Mouse (Mus musculus) G1E (cell line): ENCODE measurements around the gene Serpine2. TPM values are rescaled to one million over a fixed set of nuclear protein-coding genes. Genes with fewer than 3 reads are reported as not detected.

Experiments
- ATAC-seq: 2 replicates; pipeline ENCODE4 v1.8.0; 2016; ENCODE audit warnings: mild to moderate bottlenecking; ENCODE audit not compliant: insufficient number of reproducible peaks, poor library complexity, low FRiP score, severe bottlenecking; ENCODE audit errors: extremely low read depth
- DNase-seq: peaks from one replicate; pipeline ENCODE4 v3.0.0; 2012; ENCODE audit warnings: low spot score
- H3K27me3 ChIP-seq: 2 replicates; pipeline ENCODE4 v1.6.1; 2012; ENCODE audit warnings: mild to moderate bottlenecking, low read length, inconsistent platforms; ENCODE audit not compliant: insufficient read depth
- H3K36me3 ChIP-seq: replicated peaks from 2 replicates; pipeline ENCODE3; 2012; ENCODE audit warnings: mild to moderate bottlenecking, inconsistent platforms
- H3K4me1 ChIP-seq: 2 replicates; pipeline ENCODE4 v1.6.1; 2012; ENCODE audit warnings: low read depth, low read length, inconsistent platforms, mixed read lengths; ENCODE audit not compliant: insufficient read depth
- H3K4me3 ChIP-seq: 2 replicates; pipeline ENCODE4 v1.5.1; 2012; ENCODE audit warnings: low read depth, mild to moderate bottlenecking, inconsistent platforms, low read length, moderate library complexity, mixed read lengths
- H3K9me3 ChIP-seq: replicated peaks from 2 replicates; pipeline ENCODE4 v1.6.1; 2012; ENCODE audit warnings: inconsistent platforms
- CTCF ChIP-seq: IDR thresholded peaks from 2 replicates; pipeline ENCODE4 v1.5.1; 2012; ENCODE audit warnings: low read depth, low read length, inconsistent platforms, mixed read lengths
- GATA1 ChIP-seq: IDR thresholded peaks from 2 replicates; pipeline ENCODE4 v1.6.1; 2012; ENCODE audit warnings: borderline replicate concordance, low read length, inconsistent platforms, mixed read lengths
- GATA2 ChIP-seq: IDR thresholded peaks from 2 replicates; pipeline ENCODE4 v1.6.1; 2012; ENCODE audit warnings: low read depth, low read length, inconsistent platforms, borderline replicate concordance
- POLR2AphosphoS5 ChIP-seq: IDR thresholded peaks from 2 replicates; pipeline ENCODE4 v1.6.1; 2012; ENCODE audit warnings: low read depth, low read length, inconsistent platforms; ENCODE audit not compliant: insufficient replicate concordance
- TAL1 ChIP-seq: conservative IDR thresholded peaks from 2 replicates; pipeline ENCODE4 v1.6.1; 2012; ENCODE audit warnings: low read depth, low read length, inconsistent platforms, mixed read lengths
- polyA plus RNA-seq: library from polyadenylated mRNA; stranded (reverse); fragments of >175 nt; gene quantifications from 2 replicates; pipeline ENCODE4 v1.2.3, GENCODE M21; 2012
- total RNA-seq, 2 experiments: library from RNA; stranded (forward) in 1 of 2; stranded (reverse) in 1 of 2; fragments of 200-1000 nt in 1 of 2; fragments of >200 nt in 1 of 2; fragmentation: Nextera tagmentation in 1 of 2; gene quantifications; 2 replicates each; pipeline ENCODE4 v1.2.3; 2014 to 2017

Gene Serpine2
- total and polyA plus RNA-seq, 3 experiments: 0.44 TPM; not detected in 2

- DNase-seq (no peak), ATAC-seq (no peak)
- H3K27me3 ChIP-seq: 0 out of 2 replicates have a peak, but pooled peaks cover 3% of the 10 kb centered on the region
- H3K9me3 ChIP-seq: no peaks in the 10 kb centered on the region
- no peak overlapping the region for H3K4me3 ChIP-seq
- peaks cover 12% of the 10 kb centered on the region for H3K4me1 ChIP-seq
- H3K36me3 ChIP-seq: peaks cover 19% of the 10 kb centered on the region
- TF ChIP-seq TAL1 (no peak), GATA1 (no peak)
Measured at GRCm38 (mm10) chr1:79774164-79774780, 86.7 kb downstream of the Serpine2 start.

- ATAC-seq (no peak), DNase-seq (no peak)
- Histone ChIP-seq H3K4me1 (peaks cover 36% of the 10 kb centered on the region), H3K36me3 (no peaks in the 10 kb centered on the region), H3K27me3 (peaks cover 3% of the 10 kb centered on the region; the same call in 1 of the 2 replicates), H3K9me3 (no peaks in the 10 kb centered on the region), H3K4me3 (no peak overlapping the region)
- TF ChIP-seq GATA2: no peak
- no peak for TF ChIP-seq GATA1
- TF ChIP-seq TAL1: no peak
- no peak for TF ChIP-seq CTCF
- TF ChIP-seq POLR2AphosphoS5: no peak
Measured at GRCm38 (mm10) chr1:79768231-79768630, 92.7 kb downstream of the Serpine2 start.

DNA sequence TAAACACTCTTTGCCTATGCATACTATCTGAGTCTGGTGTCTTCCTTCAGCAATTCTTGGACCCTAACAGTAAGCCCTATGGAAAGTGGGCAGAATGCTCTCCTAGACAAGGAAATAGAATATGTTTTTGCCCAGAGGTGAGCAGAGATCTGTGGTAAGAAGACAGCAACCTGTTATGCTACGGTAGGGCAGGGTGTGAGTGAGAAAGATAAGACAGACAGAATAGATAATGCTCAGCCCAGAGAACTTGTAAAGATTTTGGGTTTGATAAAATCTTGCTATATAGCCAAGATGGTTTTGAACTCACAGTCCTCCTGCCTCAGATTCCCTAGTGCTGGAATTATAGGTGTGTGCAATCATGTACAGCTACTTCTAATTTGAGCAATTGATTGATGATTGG, 96.5 kb downstream of the Serpine2 start:
- DNase-seq (no peak), ATAC-seq (peak; percentile 24; the same call in 1 of the 2 replicates)

DNA sequence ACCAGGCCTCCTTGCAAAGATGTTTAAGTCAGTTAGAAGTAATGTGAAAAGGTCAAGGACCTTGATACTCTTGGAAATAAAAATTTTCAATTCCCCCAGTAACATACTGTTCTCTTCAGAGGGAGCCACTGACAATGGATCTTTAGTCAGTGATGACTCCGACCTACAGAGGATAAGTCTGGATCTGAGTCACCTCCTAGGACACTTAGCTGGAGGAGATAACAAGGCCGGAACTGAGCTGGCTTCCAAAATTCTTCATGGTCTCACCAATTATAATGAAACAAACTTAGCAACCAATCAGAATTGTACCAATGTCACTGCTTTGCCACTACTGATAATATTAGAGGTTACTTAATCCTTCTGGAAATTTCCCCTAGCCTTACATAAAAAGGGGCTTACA, 96.9 kb downstream of the Serpine2 start:
- Histone ChIP-seq H3K36me3 (peaks cover under 1% of the 10 kb centered on the region), H3K4me3 (no peak overlapping the region), H3K27me3 (no peaks in the 10 kb centered on the region; the same call in 1 of the 2 replicates), H3K9me3 (no peaks in the 10 kb centered on the region), H3K4me1 (peaks cover 69% of the 10 kb centered on the region)
- no peak for TF ChIP-seq POLR2AphosphoS5
- no peak for TF ChIP-seq TAL1
- no peak for TF ChIP-seq GATA2
- TF ChIP-seq GATA1: no peak
- no peak for TF ChIP-seq CTCF
- DNase-seq (no peak), ATAC-seq (no peak)

More for the DNA sequence above, 96.5 kb downstream of the Serpine2 start:
- no peaks in the 10 kb centered on the region; the same call in 1 of the 2 replicates for H3K27me3 ChIP-seq
- no peaks in the 10 kb centered on the region for H3K36me3 ChIP-seq
- H3K9me3 ChIP-seq: no peaks in the 10 kb centered on the region
- H3K4me1 ChIP-seq: peaks cover 70% of the 10 kb centered on the region
- H3K4me3 ChIP-seq: no peak overlapping the region; the same call in 1 of the 2 replicates
- TF ChIP-seq GATA2 (no peak), CTCF (no peak), TAL1 (peak; percentile 56), POLR2AphosphoS5 (no peak), GATA1 (no peak)

DNA sequence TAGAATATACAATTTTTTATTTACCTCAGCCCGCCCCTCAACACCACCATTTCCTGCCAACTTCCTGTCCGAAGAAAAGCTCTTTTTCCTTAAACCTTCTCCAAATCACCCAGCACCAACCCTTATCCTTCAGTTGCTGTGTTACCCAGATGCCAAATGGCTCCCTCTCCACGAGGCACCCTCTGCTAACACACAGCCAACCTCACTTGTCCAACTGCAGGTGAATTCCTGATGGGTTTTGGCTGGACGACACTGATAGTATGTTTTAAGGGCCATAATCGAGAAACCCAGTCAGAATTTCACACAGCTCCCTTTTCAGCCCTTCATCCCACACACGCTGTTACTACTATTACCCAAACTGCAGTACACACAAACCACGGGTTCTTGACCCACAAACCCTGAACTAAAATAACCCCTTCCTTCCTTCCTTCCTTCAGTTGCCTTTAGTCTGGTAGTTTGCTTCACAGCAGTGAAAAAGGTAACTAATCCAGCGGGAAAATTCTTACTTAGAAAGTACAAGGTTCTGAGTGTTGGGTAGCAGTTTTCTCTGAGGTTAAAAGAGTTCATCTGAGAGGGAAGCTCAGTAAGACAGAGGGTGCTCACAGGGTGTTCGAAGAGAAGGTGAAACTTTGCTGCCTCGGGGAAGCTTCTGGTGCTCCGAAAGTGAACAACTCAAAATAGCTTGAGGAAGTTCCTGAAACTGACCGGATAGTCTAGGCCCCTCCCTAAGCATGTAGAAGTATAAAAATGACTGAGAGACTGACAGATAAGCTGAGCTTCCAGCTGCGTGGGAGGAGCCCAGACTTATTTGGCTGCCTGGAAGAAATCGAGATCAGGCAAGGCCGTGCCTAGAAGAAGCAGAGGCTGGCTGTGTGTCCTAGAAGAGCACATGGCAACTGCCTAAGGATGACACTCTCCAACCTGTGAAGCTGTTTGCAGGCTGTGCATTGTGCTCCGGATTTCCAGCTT, 98.4 kb downstream of the Serpine2 start:
- no peaks in the 10 kb centered on the region for H3K9me3 ChIP-seq
- peak overlapping the region; percentile 95 for H3K4me3 ChIP-seq
- ATAC-seq (peak; percentile 36; the same call in 1 of the 2 replicates), DNase-seq (no peak)
- peaks cover 6% of the 10 kb centered on the region for H3K36me3 ChIP-seq
- peaks cover 62% of the 10 kb centered on the region for H3K4me1 ChIP-seq
- TF ChIP-seq CTCF (no peak), GATA2 (no peak), TAL1 (no peak), GATA1 (no peak), POLR2AphosphoS5 (no peak)
- no peaks in the 10 kb centered on the region; the same call in 1 of the 2 replicates for H3K27me3 ChIP-seq

DNA sequence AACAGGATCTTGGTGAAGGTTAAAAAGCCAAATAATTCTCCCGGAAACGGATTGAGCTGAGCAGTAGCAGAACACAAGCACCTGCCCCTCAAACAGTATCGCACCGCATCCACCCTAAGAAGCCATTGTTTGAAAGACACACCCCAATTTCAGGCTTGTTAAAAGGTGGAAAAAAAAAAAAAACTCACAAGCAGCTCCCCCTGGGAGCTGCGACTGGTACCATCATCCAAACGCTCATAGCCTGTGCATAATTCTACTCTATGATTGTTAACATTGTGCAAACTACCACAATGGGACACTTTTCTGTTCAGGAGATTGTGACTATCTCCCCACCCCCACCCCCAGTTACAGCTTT, 99.1 kb downstream of the Serpine2 start:
- Histone ChIP-seq H3K27me3 (no peaks in the 10 kb centered on the region; the same call in 1 of the 2 replicates), H3K36me3 (peaks cover 11% of the 10 kb centered on the region), H3K4me3 (peak overlapping the region; percentile 95), H3K4me1 (peaks cover 62% of the 10 kb centered on the region), H3K9me3 (no peaks in the 10 kb centered on the region)
- TF ChIP-seq CTCF (no peak), GATA1 (no peak), TAL1 (no peak), GATA2 (no peak), POLR2AphosphoS5 (no peak)
- peak; percentile 6 for ATAC-seq
- DNase-seq: peak; percentile 34
